Mouse (Mus musculus): ENCODE results near the gene Spaca1. TPM values are rescaled to one million over a fixed set of nuclear protein-coding genes. Genes with fewer than 3 reads are reported as not detected.
A peak's percentile ranks its signal among the peaks of the same experiment; 100 is the strongest.
"Not testable (repeated sequence)": the region's sequence is repeated elsewhere in the genome, so short reads cannot be mapped to it uniquely, and the experiment has no call there.

Spaca1 gene
- total RNA-seq (2017) = 0.37 and 1.4 TPM in 2 replicates

DNA sequence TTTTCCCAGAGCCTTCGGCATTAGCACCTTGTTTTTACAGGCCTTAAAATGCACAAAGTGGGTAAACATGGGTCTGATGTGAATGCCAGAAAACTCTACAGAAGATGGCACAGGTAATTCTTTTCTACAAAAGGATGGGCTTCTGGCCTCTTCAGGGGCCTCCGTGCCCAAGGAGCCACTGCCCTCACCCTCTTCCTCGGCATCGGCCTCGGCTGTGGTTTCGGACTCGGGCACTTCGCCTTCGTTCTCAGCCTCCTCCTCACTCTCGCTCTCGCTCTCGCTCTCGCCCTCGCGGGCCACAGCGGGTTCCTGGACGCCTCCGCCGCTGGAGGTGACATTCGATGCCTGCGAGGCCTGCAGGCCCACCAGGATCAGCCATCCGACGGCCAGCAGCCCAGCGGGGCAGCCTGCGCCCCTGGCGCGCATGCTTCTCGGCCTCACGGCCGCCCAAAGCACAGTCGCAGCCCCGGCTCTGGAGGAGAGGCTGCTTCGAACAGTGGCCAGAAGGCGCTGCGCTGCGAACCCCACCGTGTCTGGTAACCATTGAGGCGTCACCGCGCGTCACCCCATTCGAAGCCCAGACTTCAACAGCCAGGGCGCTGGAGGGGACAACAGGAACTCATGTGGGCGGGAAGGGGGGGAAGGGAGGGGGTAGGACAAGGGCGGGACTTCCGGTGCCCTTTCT lies at the start of gene Spaca1:
Gene Spaca1, minus strand, starts transcription at position 621 of the 685 bp plus-strand sequence.
- 0 out of 2 replicates have a peak, but pooled peaks have one; percentile 11 for ATAC-seq (replicated peaks; ENCODE audit: low read depth, poor library complexity, severe bottlenecking)

DNA sequence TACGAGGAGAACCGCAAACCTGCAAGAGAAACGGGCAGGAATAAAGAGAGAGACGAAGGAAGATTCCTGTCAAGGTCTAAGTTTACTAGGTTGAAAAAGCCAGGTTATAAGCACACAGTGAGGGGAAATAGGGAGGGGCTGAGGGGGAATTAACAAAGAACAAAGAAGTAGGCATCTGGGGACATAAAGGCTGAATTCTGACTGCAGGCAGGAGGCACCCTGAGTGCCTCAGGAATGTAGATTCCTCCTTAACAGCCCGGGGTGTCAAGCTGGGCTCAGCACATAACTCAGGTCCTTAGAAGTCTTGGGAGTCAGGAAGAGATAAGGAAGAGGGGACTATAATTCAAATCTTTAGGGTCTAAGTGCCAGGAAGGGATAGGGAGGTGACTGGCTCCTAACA lies 37.3 kb upstream of the Spaca1 start:
- ATAC-seq (replicated peaks; ENCODE audit: low read depth, poor library complexity, severe bottlenecking) = not testable (repeated sequence)

DNA sequence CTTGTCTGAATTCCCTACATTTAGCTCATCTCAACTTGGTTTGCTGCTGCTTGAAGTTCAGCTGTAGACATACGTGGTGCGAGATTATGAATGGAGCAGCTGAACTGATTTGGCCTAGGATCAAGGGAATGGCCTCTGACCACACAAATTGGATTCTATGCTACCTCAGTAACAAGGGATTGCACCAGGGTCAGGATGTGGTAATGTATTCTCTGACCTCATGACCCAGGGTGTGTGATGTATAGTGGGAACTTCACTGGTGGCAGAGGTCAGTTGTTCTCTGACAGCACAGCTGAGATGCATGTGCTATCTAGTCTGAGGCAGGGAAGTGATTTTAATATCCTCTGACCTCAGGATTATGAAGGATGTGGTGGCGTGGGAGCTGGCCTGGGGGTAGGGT lies 31.1 kb upstream of the Spaca1 start:
- ATAC-seq (replicated peaks; ENCODE audit: low read depth, poor library complexity, severe bottlenecking) = no peak

DNA sequence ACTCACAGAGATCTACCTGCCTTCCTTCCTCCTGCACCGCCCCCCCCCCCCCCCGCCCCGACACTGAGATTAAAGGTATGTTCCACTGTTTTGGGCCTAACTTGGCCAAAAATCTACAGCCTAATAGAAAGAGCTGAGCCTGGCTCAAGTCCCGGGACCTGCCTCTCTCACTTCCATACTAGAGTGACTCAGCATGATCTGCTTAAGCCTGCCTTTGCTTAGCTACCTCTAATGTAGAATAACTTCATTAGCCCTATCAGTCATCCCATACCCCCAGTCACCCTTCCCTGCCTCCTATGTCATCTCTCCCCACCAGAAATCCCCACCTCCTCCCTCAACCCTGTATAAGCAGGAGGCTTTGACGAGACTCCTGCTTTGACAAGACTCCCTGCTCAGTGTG lies 19.0 kb upstream of the Spaca1 start:
- ATAC-seq (replicated peaks; ENCODE audit: low read depth, poor library complexity, severe bottlenecking) = peak; percentile 80

DNA sequence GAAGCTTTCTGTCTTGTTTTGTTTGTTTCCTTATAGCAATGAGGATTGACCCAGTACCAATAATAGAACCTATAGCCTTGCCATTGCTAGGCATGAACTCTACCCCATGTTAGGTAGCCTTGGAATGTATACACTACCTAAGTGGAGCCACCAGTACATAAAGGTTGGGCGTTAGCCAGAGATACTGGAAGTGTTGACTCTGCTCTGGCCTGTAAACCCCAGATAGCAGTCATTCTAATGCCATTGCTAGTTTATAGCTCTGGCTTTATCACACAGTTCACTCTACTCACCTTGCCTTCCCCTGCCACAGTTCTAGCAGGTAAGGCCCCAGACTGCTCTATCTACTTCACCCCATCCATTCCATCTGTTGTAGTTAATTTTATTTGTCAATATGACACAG lies 8.3 kb upstream of the Spaca1 start:
- no peak for ATAC-seq (replicated peaks; ENCODE audit: low read depth, poor library complexity, severe bottlenecking)

DNA sequence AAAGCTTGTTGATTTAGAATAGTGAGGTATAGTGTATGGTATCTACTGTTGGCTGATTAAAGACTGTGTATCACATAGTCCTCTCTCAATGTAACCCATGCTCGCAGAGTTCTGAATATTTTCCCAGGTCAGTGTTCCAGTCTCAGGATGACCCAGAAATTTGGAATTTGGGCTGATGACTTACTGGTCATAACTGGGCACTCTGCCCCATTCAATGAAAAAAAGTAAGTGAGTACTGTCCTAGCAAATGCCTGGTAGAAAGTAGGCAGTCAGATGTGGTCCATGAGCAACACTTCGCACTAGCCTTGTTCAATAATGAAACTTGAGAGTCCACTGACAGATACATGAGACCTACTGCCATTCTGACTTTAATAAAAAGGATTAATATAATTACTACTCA lies 23.2 kb downstream of the Spaca1 start:
- ATAC-seq (replicated peaks; ENCODE audit: low read depth, poor library complexity, severe bottlenecking) = no peak

DNA sequence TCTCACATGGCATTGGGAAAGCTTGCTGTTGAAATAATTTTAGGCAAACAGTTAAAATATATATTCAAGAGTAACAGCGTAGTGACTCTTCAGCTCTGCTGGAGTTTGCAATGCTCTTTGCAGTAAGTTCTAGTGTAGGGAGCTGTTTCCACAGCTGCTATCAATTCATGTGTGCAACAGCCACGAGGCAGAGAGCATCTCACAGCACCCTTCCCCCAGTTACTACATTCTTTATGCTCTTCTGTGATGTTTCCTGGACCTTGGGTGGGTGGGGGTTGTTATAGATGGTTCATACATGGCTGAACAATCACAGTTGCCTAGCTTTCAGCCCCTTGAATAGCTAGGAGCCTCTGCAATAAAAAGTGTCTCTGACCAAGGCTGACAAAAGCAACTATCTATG lies 28.5 kb downstream of the Spaca1 start:
- ATAC-seq (replicated peaks; ENCODE audit: low read depth, poor library complexity, severe bottlenecking) = no peak

DNA sequence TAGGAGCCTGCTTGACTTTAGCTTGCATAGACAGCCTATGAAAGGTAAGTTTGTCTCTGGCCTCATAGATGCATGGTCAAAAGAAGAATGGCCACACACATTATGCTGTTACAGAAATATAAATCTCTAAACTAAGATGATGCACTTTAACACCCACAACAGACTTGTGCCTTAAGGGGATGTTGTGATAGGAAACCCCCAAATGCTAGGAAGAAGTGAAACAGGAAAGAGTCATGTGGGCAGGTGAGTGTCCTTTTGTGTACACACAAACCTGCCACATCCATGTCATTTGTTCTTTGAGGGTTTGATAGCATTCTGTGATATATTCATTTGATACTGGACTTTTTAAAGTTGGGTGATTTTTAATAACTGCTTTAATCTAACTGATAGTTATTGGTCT lies 53.6 kb downstream of the Spaca1 start:
- ATAC-seq (replicated peaks; ENCODE audit: low read depth, poor library complexity, severe bottlenecking) = no peak

DNA sequence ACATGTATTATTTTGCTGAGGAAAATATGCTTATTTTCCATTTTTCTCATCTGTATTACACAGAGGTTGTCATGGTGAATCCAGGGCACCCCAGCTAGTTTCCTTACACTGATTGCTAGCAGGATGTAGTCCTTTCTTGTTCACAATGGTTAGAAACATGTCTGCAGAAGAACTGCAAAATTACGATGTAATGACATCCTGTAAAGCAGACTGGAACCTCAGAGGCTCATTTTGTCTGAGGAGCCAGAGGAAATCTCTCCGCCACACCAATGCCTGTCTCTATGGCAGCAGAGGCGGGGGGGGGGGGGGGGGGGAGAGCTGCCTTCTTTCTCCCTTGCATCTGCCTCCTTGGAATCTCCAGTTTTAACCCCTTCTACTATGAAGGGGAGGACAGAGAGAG lies 57.3 kb downstream of the Spaca1 start:
- ATAC-seq (replicated peaks; ENCODE audit: low read depth, poor library complexity, severe bottlenecking) = no peak

DNA sequence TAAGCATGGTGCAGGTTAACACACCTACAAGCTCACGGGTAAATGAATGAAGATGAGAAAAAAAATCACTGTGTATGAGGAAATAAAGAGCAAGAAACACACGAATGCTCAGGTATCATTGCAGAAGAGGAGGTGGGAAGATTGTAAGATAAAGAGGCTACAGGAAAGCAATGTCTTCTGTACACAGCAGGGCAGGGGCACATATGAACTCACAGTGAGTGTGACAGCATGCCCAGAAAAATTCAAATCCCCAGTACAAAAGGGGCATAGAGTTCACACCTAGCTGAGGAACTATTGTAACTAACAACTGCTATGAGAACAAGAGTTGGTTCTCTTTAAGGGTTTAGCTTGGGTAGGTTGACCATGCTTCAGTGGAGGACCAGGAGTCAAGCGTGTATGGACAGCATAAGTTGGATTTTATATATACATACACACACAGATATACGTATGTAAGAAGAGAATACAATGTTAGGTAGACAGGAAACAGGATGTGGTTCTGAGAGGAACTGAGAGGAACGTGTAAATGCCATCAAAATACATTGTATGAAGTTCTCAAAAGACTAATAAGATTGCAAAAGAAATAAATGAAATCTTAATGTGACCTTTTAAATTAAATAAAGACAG lies 61.4 kb downstream of the Spaca1 start:
- ATAC-seq (replicated peaks; ENCODE audit: low read depth, poor library complexity, severe bottlenecking) = no peak

Other genes starting within 250 kb of the Spaca1 start
- gene Cnr1, start 125.6 kb downstream of the Spaca1 start, total RNA-seq (2017) = not detected in 2 replicates